Mouse (Mus musculus) megakaryocyte, embryonic 14.5 days (primary cell): Measurements from ENCODE around the gene Ly75.

ENCODE experiments used
- FLI1 ChIP-seq: IDR thresholded peaks from 2 replicates; pipeline ENCODE4 v1.6.1; 2012; ENCODE audit warnings: low read length, inconsistent platforms, mixed read lengths
- GATA1 ChIP-seq: IDR thresholded peaks from 3 replicates; pipeline ENCODE4 v1.6.1; 2012; ENCODE audit warnings: mixed read lengths, low read length, inconsistent platforms, borderline replicate concordance

DNA sequence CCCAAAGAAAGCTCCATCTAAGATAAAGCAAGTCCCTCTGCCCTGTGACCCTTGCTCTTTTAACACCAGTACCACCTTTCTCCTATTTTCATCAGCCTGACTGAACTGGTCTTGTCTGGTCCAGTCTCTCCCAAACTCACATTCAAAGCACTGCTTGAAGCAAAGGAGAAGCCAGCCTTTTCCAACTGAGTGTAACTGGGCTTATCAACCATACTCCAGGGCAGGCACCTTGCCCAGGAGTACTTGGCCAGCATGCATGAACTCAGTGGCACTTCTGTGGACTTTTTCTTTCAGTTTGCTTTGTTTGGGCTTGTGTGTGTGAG is 1.6 kb upstream of the Ly75 start:
- no peak for TF ChIP-seq FLI1
- no peak for TF ChIP-seq GATA1
